Mouse (Mus musculus): ENCODE data around the gene Olfr688.
A peak's percentile ranks its signal among the peaks of the same experiment; 100 is the strongest.

Gene Olfr688

DNA sequence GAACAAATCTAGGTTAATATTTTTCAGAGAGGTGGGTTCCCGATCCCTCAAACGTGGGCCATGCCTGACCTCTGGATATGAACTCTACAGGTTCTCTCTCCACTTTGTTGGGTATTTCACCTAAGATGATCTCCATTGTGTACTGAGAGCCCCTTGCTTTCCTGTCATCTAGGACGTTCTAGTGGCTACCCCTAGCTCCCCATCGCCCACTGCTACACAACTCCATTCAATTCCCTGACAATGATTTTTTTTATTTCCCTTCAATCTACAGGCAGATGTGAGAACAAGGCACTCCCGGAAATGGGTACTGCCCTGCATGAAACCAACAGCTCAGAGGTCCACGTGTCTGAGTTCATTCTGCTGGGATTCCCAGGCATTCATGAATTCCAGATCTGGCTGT lies at the start of gene Olfr688:
Gene Olfr688 (plus strand): TSS at position 301 of the 400 bp plus-strand sequence.
- DNase-seq: no peak

- DNase-seq: no peak
Measured at GRCm38 (mm10) chr7:105247671-105248070, 40.2 kb upstream of the Olfr688 start.

GRCm38 (mm10) chr7:105248197-105248596 lies 39.7 kb upstream of the Olfr688 start:
- no peak for DNase-seq

DNA sequence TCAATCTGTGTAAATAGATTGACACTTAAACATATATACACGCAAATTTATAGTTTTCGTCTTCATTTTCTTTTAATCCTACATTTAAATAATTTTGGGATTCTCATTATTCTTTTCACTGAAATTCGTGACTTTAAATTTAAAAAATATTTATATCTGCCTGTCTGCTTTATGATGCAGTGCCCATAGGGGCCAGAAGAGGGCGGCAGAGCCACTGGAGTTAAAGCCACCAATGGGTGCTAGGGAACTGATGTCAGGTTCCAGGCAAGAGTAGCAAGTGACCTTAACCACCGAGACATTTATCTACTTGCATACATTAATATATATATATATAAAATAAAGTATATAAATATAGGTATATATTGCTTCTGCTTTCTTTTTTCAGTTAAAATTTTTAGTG lies 31.2 kb upstream of the Olfr688 start:
- peak; percentile 8 to 47 for DNase-seq

DNA sequence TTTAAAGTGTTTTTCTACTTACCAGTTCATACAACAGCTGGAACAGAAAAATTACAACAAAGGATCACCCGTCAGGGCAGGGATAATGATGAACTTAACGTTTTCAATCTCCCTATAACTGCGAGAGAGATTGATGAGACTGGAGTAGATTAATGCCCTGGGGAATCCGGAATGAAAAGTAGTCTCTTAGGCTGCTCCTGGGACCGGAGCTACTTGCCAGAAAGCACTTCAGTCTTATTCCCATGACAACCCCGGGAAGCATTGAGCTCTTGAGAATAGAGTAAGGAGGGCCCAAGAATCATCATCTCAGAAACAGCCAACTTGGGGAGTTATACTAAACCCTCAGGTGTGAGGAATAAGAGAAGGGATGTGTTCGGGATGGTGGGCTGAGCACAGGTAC lies 15.5 kb upstream of the Olfr688 start:
- DNase-seq: no peak

- no peak for DNase-seq
Measured at GRCm38 (mm10) chr7:105290051-105290450, 2.2 kb downstream of the Olfr688 start.

DNA sequence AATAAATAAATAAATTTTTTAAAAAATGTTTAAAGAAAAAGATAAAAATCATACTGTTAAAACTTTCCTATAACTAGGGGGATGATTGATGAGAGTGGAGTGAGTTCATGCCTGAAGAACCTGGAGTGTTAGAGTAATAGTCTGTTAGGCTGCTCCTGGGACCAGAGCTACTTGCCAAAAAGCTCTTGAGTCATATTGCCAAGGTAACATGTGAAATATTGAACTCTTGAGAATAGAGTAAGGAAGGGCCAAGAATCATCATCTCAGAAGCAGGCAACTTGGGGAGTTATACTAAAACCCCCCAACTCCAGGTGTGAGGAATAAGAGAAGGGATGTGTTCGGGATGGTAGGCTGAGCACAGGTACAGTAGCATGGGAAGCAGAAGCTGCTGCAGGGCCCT lies 23.0 kb downstream of the Olfr688 start, which contains the start of gene Olfr689:
Gene Olfr689 (plus strand): TSS at position 301 of the 400 bp plus-strand sequence.
- no peak for DNase-seq

- no peak for DNase-seq
Measured at GRCm38 (mm10) chr7:105325302-105325701, 37.4 kb downstream of the Olfr688 start.

DNA sequence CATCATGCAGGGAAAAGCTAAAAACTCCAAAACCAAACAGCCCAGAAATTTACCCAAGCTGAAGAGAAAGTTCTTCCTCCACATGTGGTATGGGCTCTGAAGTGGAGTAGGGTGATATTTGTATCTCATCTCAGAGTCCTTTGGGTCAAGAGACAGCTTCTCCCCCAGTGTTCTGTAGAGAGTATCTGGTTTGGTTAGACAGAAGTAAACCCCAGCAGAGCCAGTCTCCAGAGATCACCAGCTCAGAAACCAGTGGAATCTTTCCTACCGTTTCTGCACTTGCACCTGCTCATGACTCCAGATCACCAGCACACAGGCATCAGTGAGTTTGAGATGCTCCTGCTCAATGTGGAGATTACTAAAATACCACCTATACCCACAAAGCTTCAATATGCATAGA lies 46.1 kb downstream of the Olfr688 start, which contains the start of gene Olfr690:
Gene Olfr690 (minus strand): TSS at position 101 of the 400 bp plus-strand sequence.
- DNase-seq: no peak

All from spleen, adult 18-20 months (tissue).